Mouse (Mus musculus) hindbrain, embryonic 12.5 days (tissue): Measurements from ENCODE around the gene Smg6. TPM values are rescaled to one million over a fixed set of nuclear protein-coding genes. Genes with fewer than 3 reads are reported as not detected.
"Not testable (repeated sequence)": the region's sequence is repeated elsewhere in the genome, so short reads cannot be mapped to it uniquely, and the experiment has no call there.

ENCODE experiments used
- ATAC-seq: fragments of 200-750 bp; cut with Nextera tagmentation; 2 replicates; pipeline ENCODE4 v1.8.0; 2017; ENCODE audit warnings: moderate TSS enrichment; ENCODE audit not compliant: low FRiP score
- H3K27ac ChIP-seq: fragments of 300-500 bp; sonication (generic); 2 replicates; pipeline ENCODE4 v1.5.1; 2016; ENCODE audit warnings: mild to moderate bottlenecking
- H3K27me3 ChIP-seq: fragments of 300-500 bp; sonication (generic); 2 replicates; pipeline ENCODE4 v1.6.1; 2016; ENCODE audit warnings: mild to moderate bottlenecking
- H3K36me3 ChIP-seq: fragments of 300-500 bp; sonication (generic); 2 replicates; pipeline ENCODE4 v1.6.1; 2016; ENCODE audit warnings: mild to moderate bottlenecking
- H3K4me1 ChIP-seq: fragments of 300-500 bp; sonication (generic); 2 replicates; pipeline ENCODE4 v1.6.1; 2016
- H3K4me2 ChIP-seq: fragments of 300-500 bp; sonication (generic); replicated peaks from 2 replicates; pipeline ENCODE4 v1.6.1; 2016; ENCODE audit warnings: mild to moderate bottlenecking
- H3K4me3 ChIP-seq: fragments of 300-500 bp; sonication (generic); 2 replicates; pipeline ENCODE4 v1.5.1; 2016; ENCODE audit warnings: mild to moderate bottlenecking
- H3K9ac ChIP-seq: fragments of 300-500 bp; sonication (generic); 2 replicates; pipeline ENCODE4 v1.6.1; 2016; ENCODE audit warnings: mild to moderate bottlenecking, moderate library complexity
- H3K9me3 ChIP-seq: fragments of 300-500 bp; sonication (generic); replicated peaks from 2 replicates; pipeline ENCODE4 v1.6.1; 2016; ENCODE audit warnings: mild to moderate bottlenecking
- WGBS: fragments of 180-500 bp; shearing (Covaris S2); methylation state at CpG from one replicate; pipeline ENCODE4 v1.1.7; 2016; 5-methylcytosine and 5-hydroxymethylcytosine counted together
- polyA plus RNA-seq: library from polyadenylated mRNA; unstranded; fragments of >200 nt; fragmentation: Nextera tagmentation; extraction: Ambion mirVana; gene quantifications from 2 replicates; pipeline ENCODE4 v1.2.1, GENCODE M21; 2016

Gene Smg6
- polyA plus RNA-seq, 1 experiment from 2014 or later = 23.6 TPM

GRCm38 (mm10) chr11:74988162-74988561 is 62.5 kb downstream of the Smg6 start:
- Histone ChIP-seq H3K36me3 (peaks cover 27% of the 10 kb centered on the region), H3K4me1 (no peaks in the 10 kb centered on the region), H3K9ac (no peak overlapping the region), H3K27ac (0 out of 2 replicates have a peak overlapping the region, but pooled peaks have one; percentile 2), H3K4me2 (no peak overlapping the region), H3K9me3 (no peaks in the 10 kb centered on the region), H3K27me3 (no peaks in the 10 kb centered on the region), H3K4me3 (no peak overlapping the region)
- ATAC-seq = no peak
- 41% methylated on average over 5 of the region's 5 CpGs for WGBS

DNA sequence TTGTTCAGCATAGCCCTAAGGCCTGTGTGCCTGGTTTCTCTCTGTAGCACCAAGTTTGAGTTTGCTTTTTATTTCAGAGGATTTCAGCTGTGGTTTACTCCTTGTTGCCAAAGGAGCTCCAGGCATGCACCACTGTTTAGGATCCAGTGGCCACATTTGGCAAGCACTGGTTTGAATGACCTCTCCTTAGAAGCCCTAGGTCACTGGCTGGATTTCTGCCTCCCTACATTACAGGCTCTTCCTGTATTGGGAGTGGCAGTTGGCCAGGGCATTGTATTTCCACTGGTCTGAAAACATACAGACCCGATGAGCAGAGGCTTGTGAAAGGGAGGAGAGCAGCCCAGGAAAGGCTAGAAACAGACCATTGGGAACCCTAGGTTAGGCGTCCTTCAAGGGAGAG is 63.4 kb downstream of the Smg6 start:
- WGBS = 75% methylated on average over 2 of the region's 2 CpGs

DNA sequence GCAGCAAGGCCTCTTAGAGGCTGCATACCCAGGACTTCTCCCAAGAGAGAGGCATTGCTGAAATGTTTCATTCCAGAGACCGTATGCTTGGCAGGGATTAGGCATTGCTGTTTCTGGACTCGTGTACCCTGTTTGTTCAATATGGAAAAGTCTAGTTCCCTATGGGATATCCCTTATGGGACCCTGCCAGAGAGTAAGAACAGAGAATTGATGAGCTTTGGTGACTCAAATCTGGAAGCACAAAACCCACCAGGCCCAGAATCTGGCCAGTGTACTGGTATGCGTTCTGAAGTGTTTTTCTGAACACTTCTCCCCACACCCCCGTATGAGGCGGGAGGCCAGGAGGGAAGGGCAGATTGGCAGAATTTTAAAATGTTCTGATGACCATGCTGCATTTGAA is 64.9 kb downstream of the Smg6 start:
- Histone ChIP-seq H3K4me1 (no peaks in the 10 kb centered on the region), H3K9me3 (no peaks in the 10 kb centered on the region), H3K27ac (no peak overlapping the region), H3K27me3 (no peaks in the 10 kb centered on the region), H3K9ac (no peak overlapping the region), H3K4me2 (no peak overlapping the region), H3K4me3 (no peak overlapping the region), H3K36me3 (peaks cover 23% of the 10 kb centered on the region)
- WGBS = 87% methylated on average over 5 of the region's 5 CpGs
- ATAC-seq = no peak

More for the DNA sequence above, 63.4 kb downstream of the Smg6 start:
- Histone ChIP-seq H3K36me3 (peaks cover 23% of the 10 kb centered on the region), H3K9ac (no peak overlapping the region), H3K4me3 (no peak overlapping the region), H3K4me2 (no peak overlapping the region), H3K9me3 (no peaks in the 10 kb centered on the region), H3K27me3 (no peaks in the 10 kb centered on the region), H3K27ac (no peak overlapping the region), H3K4me1 (no peaks in the 10 kb centered on the region)
- ATAC-seq = no peak

DNA sequence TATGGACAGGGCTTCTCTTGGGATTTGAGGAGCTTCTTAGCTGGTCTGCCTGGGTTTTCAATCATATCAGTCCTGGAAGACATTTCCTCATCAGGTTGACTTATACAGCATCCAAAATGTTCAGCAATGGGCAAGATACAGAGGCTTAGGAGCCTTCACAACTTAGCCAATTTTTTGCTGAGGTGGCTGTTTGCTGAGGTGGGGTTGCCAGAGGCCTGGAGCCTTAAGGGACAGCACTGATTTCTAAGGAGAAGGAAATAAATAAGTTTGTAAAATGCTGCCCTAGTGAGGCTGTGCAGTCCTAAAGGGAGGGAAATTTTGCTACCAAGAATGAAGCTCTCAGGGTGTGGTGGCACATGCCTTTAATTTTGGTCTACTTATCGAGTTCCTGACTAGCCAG is 65.7 kb downstream of the Smg6 start:
- H3K9ac ChIP-seq = no peak overlapping the region

DNA sequence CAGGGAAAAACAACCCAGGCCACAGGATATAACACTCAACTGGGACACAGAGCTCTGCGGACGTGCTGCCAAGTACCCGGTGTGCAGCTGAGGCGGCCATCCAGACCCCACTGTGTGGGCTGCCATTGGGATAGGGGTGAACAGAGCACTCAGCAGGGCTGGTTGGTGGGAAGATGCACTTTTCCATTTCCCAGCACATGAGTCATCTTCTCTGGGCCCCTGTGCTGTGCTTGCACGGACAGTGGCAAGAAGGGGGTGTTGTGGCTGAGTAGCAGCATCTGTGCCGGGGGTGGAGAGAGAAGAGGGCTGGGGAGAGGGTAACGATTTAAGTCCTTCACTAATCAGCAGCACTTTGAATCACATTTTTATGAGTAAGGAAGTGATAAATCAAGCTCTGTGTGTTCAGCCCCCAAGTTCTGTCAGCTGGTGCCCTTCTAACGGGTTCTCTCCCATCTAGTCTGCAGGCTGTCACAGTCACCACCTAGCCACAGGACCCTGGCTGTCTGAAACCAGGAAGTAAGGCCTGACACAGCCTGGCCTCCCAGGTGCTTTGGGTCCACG is 66.9 kb downstream of the Smg6 start:
- no peak for ATAC-seq

More for the DNA sequence above, 65.7 kb downstream of the Smg6 start:
- WGBS = 89% methylated on average over 1 of the region's 1 CpGs
- no peaks in the 10 kb centered on the region for H3K9me3 ChIP-seq
- peaks cover 23% of the 10 kb centered on the region for H3K36me3 ChIP-seq
- no peak overlapping the region for H3K4me2 ChIP-seq
- H3K27ac ChIP-seq = no peak overlapping the region
- ATAC-seq = no peak
- no peak overlapping the region for H3K4me3 ChIP-seq
- no peaks in the 10 kb centered on the region for H3K27me3 ChIP-seq
- no peaks in the 10 kb centered on the region for H3K4me1 ChIP-seq

DNA sequence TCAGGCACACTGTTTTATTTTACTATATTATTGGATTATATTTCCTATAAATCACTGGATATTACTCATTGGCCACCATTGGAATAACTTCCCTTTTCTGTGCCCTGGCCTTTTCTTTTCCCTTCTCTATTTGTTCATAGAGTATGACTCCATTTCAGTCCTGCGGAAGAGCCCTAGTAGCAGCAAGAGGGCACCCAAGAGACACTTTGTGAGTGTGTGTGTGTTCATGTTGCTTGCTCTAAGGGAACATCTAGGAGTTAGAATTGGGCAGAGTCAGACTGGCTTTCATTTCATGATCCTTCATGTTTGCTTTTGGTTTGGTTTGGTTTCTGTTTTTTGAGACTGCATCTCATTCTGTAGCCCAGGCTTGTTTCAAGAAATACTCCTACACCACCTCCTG is 68.5 kb downstream of the Smg6 start:
- peaks cover 26% of the 10 kb centered on the region for H3K36me3 ChIP-seq
- whole genome bisulfite sequencing = 88% methylated on average over 1 of the region's 1 CpGs
- no peak for ATAC-seq
- no peak overlapping the region for H3K9ac ChIP-seq
- H3K4me2 ChIP-seq = no peak overlapping the region
- H3K9me3 ChIP-seq = no peaks in the 10 kb centered on the region
- no peak overlapping the region for H3K4me3 ChIP-seq
- H3K27me3 ChIP-seq = no peaks in the 10 kb centered on the region
- no peaks in the 10 kb centered on the region for H3K4me1 ChIP-seq
- H3K27ac ChIP-seq = no peak overlapping the region

More for the DNA sequence above, 66.9 kb downstream of the Smg6 start:
- Histone ChIP-seq H3K27me3 (no peaks in the 10 kb centered on the region), H3K4me1 (no peaks in the 10 kb centered on the region), H3K27ac (no peak overlapping the region), H3K4me2 (no peak overlapping the region), H3K9ac (no peak overlapping the region), H3K4me3 (no peak overlapping the region), H3K36me3 (peaks cover 26% of the 10 kb centered on the region), H3K9me3 (no peaks in the 10 kb centered on the region)
- 88% methylated on average over 9 of the region's 9 CpGs for WGBS

GRCm38 (mm10) chr11:74994856-74995255 is 69.2 kb downstream of the Smg6 start:
- H3K27ac ChIP-seq = no peak overlapping the region
- H3K4me2 ChIP-seq = no peak overlapping the region
- ATAC-seq = no peak

DNA sequence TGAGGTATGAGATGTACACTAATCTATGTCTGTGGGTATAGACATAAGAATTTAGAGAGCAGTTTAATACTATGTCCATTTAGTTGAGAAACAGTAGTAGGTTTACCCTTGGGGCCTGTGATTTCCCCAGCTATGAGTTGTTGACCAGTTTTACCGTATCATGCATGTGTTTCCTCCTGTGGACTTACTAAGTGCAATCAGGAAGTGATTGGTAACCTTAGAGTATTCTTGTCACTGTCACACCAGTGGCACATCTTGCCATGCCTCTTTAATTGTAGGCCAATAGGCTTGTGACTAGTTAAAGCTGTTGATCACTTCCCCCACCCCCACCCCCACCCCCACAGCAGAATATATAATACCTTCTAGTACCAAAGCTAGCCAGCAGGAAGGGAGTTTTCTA is 70.9 kb downstream of the Smg6 start:
- peaks cover 9% of the 10 kb centered on the region for H3K4me1 ChIP-seq
- peaks cover 13% of the 10 kb centered on the region for H3K36me3 ChIP-seq
- no peak overlapping the region for H3K27ac ChIP-seq
- H3K9ac ChIP-seq = no peak overlapping the region
- no peak for ATAC-seq
- no peak overlapping the region for H3K4me2 ChIP-seq
- no peaks in the 10 kb centered on the region for H3K9me3 ChIP-seq
- WGBS = 96% methylated on average over 1 of the region's 1 CpGs
- no peak overlapping the region for H3K4me3 ChIP-seq
- H3K27me3 ChIP-seq = no peaks in the 10 kb centered on the region

More at GRCm38 (mm10) chr11:74994856-74995255, 69.2 kb downstream of the Smg6 start:
- H3K4me3 ChIP-seq = no peak overlapping the region
- peaks cover 26% of the 10 kb centered on the region for H3K36me3 ChIP-seq
- H3K9ac ChIP-seq = no peak overlapping the region
- H3K27me3 ChIP-seq = no peaks in the 10 kb centered on the region
- no peaks in the 10 kb centered on the region for H3K9me3 ChIP-seq
- H3K4me1 ChIP-seq = no peaks in the 10 kb centered on the region

DNA sequence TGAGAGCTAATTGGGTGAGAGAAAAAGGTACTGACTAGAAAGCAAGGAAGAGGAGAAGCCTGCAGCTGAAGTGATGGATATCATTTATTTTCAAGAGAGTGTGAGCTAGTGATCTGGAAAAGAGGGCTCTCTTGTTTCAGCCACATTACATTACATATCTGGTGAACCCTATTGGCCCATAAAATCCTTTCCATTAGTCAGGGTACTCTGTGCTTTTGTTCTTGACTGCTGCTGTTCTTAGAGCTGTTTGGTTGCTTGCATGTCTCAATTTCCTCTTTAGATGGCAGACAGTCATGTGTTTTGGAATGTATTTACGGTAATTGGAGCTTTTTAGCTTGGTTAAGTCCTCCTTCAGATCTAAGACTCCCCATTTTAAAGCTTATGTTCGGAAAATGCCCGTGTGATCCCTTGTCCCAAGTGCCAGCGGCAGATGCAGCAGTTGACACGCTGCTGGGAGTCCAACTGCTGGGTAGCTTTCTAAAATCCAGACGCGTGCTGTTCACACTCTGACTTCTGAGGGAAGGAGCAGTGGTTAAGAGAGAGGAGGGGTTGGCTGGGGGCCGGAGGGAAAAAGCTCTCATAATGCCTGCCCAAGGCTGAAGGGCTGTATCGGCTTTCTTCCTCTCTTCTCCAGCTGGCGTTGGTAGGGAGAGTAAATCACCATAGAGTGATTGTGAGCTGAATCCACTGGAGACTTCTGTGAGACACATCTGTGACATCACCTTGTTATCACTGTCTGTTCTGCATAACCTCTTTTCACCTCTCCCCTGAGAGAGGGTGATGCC is 75.4 kb downstream of the Smg6 start:
- Histone ChIP-seq H3K27me3 (no peaks in the 10 kb centered on the region), H3K27ac (peak overlapping the region; percentile 46), H3K4me1 (peaks cover 10% of the 10 kb centered on the region), H3K36me3 (0 out of 2 replicates have a peak, but pooled peaks cover 3% of the 10 kb centered on the region), H3K4me2 (0 out of 2 replicates have a peak overlapping the region, but pooled peaks have one; percentile 16), H3K9me3 (no peaks in the 10 kb centered on the region), H3K4me3 (no peak overlapping the region), H3K9ac (no peak overlapping the region)
- 54% methylated on average over 10 of the region's 10 CpGs for WGBS
- 0 out of 2 replicates have a peak, but pooled peaks have one; percentile 8 for ATAC-seq

DNA sequence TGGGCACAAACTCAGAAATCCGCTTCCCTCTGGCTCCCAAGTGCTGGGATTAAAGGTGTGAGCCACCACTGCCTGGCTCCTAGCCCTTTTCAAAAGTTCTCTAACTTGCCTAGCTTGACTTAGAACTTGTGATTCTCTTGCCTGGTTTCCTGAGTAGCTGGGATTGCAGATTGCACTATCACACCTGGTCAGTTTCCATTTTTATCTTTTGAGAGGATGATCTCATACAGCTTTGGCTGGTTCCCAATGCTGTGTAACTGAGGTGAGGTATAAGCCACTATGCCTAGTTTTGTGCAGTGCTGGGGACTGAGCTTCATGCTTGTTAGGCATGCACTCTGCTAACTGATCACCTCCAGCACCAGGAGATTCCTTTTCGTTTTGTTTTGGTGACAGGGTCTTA is 82.6 kb downstream of the Smg6 start:
- Histone ChIP-seq H3K9me3 (no peaks in the 10 kb centered on the region), H3K4me1 (peaks cover 10% of the 10 kb centered on the region), H3K36me3 (no peaks in the 10 kb centered on the region), H3K9ac (no peak overlapping the region), H3K27me3 (no peaks in the 10 kb centered on the region), H3K4me2 (no peak overlapping the region), H3K4me3 (no peak overlapping the region), H3K27ac (no peak overlapping the region)
- ATAC-seq = no peak
- 79% methylated on average over 2 of the region's 2 CpGs for WGBS

- H3K27me3 ChIP-seq, H3K27ac ChIP-seq, H3K9me3 ChIP-seq, H3K9ac ChIP-seq, ATAC-seq, H3K4me2 ChIP-seq, H3K4me3 ChIP-seq, H3K36me3 ChIP-seq: not testable (repeated sequence)
- WGBS = 94% methylated on average over 2 of the region's 2 CpGs
- H3K4me1 ChIP-seq = peaks cover 20% of the 10 kb centered on the region
These were observed 83.9 kb downstream of the Smg6 start for GRCm38 (mm10) chr11:75009537-75009936.

DNA sequence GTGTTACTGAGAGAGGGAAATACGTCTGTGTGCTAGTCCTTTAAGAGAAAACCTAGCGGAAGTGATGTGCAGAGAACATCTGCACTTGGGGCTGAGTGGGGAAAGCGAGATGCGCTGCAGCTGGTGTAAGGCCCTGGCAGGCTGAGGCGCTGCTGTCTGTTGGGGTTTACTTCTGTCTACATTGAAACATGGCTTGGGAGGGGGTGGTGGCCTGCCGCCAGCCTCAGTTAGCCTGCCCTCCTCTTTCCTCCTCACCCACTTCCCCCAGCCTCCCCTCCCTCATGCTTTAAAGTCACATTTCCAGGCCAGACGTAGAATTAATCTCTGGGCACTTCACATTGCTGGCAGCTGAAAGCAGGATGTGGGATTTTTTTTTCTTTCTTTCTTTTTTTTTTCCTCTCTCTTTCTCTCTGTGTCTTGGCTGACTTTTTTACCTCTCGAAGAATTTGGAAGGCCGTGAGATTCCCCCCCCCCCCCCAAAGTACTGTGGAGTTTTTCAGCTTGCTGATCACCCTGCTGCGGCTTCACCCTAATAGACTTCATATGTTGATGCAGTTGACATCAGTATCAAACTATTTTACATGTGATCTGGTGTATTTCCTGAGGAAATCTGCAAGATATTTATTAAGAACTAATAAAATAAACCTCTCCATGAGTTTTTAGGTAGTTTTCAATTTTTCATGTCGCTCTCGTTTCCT is 87.5 kb downstream of the Smg6 start:
- Histone ChIP-seq H3K9ac (0 out of 2 replicates have a peak overlapping the region, but pooled peaks have one; percentile 13), H3K4me3 (no peak overlapping the region), H3K4me2 (0 out of 2 replicates have a peak overlapping the region, but pooled peaks have one; percentile 8), H3K27ac (peak overlapping the region; percentile 70), H3K27me3 (no peaks in the 10 kb centered on the region), H3K36me3 (no peaks in the 10 kb centered on the region), H3K9me3 (no peaks in the 10 kb centered on the region), H3K4me1 (peaks cover 31% of the 10 kb centered on the region)
- ATAC-seq = no peak
- WGBS = 47% methylated on average over 12 of the region's 12 CpGs
